Mouse (Mus musculus) layer of hippocampus, adult 8-10 months (tissue): ENCODE measurements around the gene Oas1h. TPM values are rescaled to one million over a fixed set of nuclear protein-coding genes. Genes with fewer than 3 reads are reported as not detected.
"Not testable (repeated sequence)": the region's sequence is repeated elsewhere in the genome, so short reads cannot be mapped to it uniquely, and the experiment has no call there.

Experiments used
- DNase-seq, 2 experiments: peaks; one replicate each; pipeline ENCODE4 v3.0.0; 2022; ENCODE audit warnings: low spot score in 2 of 2
- total RNA-seq, 4 experiments: library from RNA; stranded (reverse); gene quantifications; 2 replicates each; pipeline ENCODE4 v1.2.4; 2022

The Oas1h gene
- total RNA-seq, 4 experiments from 2014 or later: not detected

DNA sequence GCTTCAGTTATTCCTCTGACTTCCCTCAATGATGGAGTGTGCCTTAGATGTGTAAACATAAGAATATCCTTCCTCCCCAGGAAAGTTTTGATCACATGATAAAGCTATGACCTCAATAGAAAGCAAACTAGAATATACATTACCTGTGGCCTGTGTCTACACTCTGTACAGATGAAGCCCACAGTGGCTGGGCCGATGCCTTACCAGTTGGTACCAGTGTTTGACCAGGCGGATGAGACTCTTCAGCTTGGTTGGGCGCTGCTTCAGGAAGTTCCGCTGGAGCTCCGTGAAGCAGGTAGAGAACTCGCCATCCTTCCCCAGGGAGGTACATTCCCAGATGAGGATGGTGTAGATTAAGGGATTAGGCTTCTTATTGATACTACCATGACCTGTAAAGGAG is 20.5 kb downstream of the Oas1h start:
- DNase-seq: not testable (repeated sequence)

DNA sequence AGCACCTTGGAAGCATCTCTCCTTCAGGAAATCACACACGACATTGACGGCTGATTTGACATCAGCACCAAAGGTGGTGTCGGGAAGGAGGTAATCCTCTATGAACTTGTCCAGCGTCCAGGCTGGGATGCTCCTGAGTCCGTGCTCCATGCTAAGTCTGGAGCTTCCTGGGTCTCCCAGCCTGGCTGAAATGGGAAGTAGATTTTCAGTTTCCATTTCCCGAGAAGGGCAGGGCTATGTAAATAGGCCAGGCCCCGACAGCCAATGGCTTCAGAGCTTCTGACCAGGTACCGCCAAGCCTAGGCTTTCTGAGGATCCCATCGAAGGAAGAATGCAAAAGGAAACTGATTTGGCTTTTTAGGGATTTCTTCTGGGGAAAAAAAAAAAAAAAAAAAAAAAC is 26.2 kb downstream of the Oas1h start, which contains the start of gene Oas1g:
Gene Oas1g (minus strand): TSS at position 201 of the 400 bp plus-strand sequence.
- not testable (repeated sequence) for DNase-seq

DNA sequence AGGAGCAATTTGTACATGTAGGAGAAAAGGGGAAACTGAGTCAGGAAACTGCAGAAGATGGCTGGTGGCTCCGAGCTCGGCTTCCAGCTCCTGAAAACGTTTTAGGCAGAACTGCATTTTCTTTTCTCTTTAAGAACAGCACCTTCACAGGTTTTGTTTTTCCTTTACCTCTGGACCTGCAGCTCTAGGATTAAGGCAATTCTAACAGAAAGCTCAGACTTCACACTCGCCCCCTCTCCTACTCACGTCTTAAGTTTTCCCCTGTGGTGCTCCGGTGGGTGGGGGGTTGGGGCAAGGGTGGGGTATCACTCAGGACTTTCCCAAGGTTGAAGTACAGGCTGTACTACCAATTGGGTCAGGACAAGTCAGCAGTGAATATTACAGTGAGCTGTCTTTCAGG is 26.6 kb downstream of the Oas1h start:
- no peak for DNase-seq

DNA sequence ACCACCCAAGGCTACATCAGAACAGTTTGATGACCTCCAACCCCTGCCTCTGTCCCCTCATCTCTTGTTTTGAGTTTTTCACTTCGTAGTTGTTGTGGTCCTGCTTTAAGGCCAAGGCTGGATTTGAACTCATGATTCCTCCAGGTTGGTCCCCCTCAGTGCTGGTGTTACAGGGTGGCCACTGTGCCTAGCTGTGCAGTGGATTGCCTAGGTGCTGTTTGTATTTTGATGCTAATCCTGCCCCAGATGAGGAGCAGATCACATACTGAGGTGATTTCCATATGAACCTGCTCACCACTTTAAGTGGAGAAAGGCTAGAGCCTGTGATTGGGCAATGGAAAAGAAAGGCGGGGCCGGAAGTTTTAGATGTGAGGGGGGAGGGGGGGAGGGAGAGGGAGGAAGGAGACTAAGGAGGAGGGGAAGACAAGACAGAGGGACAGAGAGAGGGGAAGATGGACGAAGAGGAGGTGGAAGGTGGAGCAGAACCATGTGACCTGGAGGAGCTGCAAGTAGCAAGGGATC is 27.1 kb downstream of the Oas1h start:
- DNase-seq: not testable (repeated sequence)

DNA sequence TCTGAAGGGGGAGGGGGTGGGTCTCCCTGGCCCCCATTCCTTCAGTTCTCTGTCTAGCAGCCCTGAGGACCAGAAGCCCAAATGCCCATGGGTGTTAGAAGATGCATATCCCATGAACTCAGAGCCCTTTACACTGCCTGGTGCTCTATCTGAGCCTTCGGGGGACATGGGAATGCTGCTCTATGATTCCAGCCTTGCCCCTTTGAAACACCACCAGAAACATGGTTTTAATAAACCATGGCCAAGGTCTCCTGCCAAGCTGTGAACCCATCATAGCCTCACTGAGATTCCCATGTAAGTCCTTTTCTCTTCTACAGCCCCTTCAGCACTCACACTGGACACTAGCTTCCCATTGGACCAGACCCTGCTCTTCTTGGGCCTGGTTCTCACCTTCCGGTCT is 28.8 kb downstream of the Oas1h start:
- DNase-seq: no peak

DNA sequence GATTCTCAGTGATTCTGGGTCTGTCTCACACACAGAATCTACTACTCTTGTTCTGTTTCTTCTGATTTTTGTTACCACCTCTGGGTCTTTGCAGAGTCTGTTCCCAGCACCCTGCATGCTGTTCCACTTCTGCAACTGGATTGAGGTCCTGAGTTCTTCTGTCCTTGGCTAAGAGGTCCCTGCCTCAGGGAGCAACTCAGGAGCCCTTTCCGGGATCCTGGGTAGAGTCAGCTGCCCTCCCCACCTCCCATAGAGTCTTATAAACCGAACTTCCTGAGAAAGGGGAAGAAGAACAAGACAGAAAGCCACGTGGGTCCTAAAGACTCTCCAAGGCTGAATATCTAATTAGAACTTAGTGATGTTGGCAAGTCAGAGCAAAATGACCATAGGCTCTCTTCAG is 29.8 kb downstream of the Oas1h start:
- no peak for DNase-seq

DNA sequence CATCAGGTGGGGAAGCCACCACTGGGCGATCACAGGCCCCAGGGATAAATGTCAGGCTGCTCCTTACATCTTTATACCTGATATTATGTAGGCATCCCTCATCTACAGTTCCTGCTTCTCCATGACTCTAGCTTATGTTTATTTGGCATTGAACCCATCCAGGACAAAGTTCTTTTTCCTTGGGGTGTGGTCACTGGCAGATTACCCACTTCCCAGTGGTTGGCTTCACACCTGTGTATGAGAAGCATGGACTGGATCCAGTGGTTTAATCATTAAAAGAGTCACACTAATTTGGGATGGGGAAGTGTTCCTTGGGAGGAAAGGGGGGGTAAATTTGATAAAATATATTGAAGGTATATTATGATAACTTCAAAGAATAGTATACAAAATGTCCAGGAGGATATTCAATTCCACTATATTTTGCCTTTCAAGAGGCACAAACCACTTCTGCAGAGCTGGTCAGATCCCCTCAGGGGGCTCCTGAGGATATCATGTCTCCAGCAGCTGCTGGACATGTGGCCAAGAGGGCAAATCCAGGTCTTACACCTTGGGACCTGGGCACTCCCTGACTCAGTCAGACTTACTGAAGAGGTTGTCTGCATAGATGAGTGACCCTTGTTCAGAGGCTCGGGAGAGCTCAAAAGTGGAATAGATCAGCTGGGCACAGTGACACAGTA is 30.5 kb downstream of the Oas1h start:
- DNase-seq: not testable (repeated sequence)

DNA sequence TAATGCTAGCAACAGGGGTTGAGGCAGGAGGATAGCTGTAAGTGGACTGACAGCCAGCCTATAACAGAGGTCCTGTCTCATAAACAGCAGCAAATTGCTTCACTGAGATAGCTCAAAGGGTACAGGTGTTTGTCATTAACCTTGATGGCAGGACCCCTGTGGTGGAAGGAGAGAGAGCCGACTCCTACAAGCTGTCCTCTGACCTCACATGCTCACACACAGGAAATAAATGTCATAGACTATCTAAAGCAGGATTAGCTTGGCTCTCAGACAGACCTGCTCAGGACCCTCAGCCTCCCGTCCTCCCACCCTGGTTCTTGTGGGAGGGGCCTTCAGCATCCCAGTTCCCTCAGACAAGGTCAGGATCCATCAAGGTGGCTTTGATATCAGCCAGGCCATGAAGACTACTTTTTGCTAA is 31.0 kb downstream of the Oas1h start:
- DNase-seq: no peak

DNA sequence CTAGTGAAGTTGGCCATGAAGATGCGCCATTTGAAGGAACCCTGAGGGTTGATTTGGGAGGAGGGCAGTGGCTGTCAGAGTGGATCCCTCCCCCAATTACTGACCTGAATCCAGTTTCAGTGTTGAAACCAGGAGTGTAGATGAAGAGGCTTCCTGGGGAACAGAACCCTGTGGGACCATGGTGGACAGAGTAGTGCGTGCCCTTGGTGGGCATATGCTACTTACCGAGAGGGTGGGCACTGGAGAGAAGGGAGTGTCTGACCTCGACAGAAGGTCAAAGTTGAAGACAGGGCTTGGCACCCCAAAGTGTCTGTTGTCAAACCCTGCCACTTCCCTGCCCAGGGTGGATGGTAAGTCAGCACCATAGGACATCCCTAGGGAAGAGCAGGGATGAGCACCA is 32.6 kb downstream of the Oas1h start:
- not testable (repeated sequence) for DNase-seq

DNA sequence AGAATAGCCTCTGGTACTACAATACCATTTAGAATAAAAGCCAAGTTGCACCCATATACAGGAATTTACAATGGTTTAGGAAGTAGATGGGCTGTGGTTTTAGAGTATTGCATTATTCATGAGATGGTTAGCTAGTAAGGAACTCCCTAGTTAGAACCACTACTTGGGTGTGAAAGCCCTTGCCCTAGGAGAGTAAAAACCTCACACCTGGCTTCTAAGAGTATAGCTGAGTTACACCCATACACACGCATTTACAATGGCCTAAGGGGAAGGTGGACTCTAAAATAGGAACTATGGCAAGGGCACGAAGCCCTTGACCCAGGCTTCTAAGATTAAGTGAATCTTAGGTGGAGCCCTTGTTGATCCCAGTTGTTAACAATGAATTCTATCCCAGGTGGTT is 33.5 kb downstream of the Oas1h start:
- not testable (repeated sequence) for DNase-seq

DNA sequence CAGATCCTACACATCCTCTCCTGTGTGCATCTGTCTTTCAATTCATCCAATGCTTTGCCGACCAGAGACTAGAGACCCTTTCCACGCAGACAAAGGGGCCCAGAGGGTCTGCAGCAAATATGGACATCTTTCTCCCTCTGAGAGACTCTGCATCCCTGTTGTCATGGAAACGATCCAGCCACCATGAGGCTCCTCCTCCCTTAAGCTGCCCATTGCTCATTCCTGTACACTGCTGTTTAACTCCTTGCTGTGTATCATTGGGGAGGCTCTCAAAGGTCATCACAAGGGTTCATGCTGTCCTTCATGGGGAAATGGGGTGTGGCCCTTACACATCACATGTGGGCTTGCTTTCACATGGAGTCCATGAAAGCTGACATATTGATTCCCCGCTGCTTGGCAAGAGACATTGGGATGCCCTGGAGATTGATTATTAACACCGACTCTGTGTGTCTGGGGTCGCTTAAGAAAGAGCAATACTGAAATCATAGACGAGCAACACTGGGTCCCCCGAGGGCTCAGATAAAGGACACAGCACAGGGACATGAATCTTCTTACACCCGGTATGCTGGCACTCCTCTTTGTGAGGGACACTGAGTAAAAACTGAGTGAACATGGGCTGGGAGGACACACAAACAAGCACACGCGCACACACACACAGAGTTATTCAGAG is 34.1 kb downstream of the Oas1h start:
- DNase-seq: no peak

DNA sequence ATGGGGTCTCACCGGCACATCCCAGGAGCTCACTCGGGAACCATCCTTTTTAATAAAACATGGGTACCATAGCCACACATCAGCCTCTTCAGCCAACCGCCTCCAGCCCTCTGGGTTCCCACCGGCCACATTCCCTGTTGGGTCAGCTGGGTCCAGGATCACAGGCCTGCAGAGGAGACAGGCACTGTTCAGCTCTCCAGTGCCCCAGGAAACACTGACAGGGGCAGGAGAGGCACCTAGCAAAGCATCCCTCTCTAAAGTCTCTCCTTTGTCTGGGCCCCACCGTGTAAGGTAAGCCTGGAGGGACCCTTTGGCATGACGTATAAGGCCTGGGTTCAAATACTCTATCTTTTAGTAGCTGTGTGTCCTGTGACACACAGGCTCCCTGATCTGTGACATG is 37.1 kb downstream of the Oas1h start:
- DNase-seq: no peak

DNA sequence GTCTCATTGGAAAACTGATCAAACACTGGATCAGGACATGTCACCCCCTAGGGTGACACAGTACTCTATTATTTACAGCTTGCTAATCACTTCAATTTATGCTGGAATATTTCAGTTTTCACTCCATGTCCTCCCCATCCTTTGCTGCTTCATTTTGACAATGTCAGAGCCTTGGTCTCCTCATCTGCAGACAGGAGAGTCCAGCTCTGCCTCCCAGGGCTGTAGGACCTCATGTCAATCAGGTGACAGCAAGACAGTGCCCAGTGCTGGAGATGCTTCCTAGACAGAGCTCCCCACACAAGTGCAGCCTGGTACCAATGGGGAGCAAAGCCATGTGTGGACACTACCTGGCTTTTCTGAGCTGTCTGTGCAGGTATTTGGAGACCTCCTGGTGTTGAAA is 37.5 kb downstream of the Oas1h start:
- no peak for DNase-seq

DNA sequence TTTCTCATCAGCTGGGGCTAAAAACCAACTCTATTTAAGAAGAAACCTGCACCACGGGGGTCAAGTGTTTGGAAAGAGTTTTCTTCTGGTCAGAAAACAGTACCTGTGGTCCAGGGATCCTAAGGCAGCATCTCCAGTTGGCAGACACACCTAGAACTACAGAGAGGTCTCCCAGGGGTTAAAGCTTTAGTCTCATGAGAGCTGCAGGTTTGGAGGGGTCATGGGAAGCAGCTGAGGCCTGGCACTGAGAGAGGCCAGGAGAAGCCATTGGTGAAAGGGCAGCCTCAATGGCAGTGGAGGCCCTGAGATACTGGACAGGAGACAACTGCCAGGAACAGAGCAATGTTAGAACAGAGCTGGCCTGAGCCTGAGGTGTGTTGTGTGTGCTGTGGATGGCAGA is 39.4 kb downstream of the Oas1h start:
- DNase-seq: no peak

DNA sequence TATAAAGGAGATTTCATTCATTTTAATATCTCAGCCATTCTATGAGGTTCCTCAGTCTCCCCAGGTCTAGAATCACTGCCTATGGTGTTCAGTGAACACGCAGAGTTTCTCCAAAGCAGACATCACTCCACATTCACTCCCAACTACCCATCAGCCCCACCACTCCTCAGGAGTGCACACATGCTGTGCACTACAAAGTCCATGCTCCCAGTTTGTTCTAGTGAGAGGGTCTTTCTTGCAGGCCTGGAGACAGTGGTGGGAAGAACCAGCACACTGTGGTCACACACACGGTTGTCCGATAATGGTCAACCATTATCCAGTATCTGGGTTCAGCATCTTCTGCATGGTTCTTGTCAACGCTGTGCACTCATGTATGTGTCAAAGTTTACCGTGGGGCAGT is 40.8 kb downstream of the Oas1h start:
- no peak for DNase-seq

DNA sequence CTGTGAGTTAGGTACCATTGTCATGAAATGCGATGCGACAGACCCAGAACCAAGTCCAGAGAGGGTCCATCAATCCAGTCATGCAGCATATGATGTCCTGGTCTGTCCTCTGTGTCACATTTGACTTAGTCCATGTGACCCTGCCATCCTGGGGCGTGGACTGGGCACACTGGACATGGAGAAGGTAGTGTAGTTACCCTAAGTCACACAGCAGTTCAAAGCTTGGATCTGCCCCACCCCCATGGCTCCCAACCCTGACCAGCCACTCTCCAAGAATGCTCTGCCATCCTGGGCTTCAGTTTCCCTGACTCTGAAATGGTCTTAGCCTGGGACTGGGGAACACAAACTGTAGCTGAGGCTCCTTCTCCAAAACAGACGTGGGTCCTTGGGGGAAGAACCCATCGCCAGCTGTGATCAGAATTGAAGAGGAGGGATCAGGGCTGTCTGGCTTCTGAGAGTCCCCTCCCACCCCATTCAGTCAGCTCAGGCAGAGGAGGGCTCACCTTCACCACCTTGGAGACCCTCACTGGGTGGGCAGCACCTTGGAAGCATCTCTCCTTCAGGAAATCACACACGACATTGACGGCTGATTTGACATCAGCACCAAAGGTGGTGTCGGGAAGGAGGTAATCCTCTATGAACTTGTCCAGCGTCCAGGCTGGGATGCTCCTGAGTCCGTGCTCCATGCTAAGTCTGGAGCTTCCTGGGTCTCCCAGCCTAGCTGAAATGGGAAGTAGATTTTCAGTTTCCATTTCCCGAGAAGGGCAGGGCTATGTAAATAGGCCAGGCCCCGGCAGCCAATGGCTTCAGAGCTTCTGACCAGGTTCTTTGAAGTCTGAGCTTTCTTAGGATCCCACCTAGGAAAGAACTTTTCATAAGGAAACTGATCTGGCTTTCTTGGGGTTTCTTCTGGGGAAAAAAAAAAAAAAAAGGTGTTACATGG is 45.8 kb downstream of the Oas1h start, which contains the start of gene Oas1a:
Gene Oas1a (minus strand): TSS at position 731 of the 943 bp plus-strand sequence.
- not testable (repeated sequence) for DNase-seq

DNA sequence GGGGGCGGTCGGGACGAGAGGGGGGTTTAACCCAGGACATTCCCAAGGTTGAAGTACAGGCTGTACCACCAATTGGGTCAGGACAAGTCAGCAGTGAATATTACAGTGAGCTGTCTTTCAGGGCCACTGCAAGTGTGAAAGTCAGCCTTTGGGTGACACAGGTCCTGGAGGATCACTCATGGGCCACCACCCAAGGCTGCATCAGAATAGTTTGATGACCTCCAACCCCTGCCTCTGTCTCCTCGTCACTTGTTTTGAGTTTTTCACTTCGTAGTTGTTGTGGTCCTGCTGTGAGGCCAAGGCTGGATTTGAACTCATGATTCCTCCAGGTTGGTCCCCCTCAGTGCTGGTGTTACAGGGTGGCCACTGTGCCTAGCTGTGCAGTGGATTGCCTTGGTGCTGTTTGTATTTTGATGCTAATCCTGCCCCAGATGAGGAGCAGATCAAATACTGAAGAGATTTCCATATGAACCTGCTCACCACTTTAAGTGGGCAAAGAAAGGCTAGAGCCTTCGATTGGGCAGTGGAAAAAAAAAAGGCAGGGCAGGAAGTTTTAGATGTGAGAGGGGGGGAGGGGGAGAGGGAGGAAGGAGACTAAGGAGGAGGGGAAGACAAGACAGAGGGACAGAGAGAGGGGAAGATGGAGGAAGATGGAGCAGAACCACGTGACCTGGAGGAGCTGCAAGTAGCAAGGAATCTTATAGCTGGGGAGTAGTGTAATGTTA is 47.1 kb downstream of the Oas1h start:
- no peak for DNase-seq

DNA sequence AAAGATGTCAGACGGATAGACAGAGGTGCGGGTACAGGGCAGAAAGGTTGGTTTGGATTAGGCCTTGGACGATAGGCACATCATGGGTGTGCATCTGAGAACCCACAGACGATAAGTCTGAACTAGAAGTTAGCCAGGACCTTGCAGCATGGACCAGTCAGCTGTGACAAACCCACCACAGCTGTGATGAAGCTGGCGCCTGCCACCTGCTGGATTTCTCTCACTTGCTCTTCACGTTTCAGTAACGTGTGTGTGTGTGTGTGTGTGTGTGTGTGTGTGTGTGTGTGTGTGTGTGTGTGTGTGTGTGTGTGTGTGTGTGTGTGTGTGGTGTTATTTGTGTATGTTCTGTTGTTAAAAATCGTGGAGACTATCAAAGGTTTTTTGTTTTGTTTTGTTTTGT is 53.0 kb downstream of the Oas1h start, which contains the start of gene Oas1d:
Gene Oas1d (plus strand): TSS at position 333 of the 400 bp plus-strand sequence.
- DNase-seq: not testable (repeated sequence)

DNA sequence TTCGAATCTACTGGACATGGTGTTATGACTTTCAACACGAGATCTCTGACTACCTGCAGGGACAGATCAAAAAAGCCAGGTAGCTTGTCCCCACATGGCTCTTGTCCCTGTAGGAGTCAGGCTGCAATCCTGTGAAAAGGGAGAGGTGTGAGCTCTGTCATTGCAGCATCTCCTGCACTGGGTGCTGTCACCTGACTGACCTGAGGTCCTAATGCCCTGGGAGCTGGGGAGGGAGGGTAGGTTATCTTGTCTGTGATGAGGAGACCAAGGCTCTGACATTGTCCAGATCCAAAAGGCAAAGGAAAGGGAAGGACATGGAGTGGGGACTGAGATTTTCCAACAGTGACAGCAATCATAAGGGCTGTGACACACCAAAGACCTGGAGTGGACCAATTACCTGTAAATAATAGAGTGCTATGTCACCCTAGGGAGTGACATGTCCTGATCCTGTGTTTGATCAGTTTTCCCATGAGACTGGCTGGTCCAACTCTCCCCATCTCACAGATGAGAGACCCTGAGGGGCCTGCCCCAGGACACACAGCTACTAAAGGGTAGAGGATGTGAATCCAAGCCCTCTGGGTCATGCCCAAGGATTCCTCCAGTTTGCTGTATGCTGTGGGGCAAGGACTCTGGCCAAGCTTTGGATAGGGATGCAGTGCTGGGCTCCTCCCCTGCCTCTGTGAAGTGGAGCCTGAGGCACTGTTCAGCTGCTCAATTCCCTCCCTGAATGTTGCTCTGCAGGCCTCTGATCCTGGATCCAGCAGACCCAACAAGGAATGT is 58.1 kb downstream of the Oas1h start:
- DNase-seq: not testable (repeated sequence)

DNA sequence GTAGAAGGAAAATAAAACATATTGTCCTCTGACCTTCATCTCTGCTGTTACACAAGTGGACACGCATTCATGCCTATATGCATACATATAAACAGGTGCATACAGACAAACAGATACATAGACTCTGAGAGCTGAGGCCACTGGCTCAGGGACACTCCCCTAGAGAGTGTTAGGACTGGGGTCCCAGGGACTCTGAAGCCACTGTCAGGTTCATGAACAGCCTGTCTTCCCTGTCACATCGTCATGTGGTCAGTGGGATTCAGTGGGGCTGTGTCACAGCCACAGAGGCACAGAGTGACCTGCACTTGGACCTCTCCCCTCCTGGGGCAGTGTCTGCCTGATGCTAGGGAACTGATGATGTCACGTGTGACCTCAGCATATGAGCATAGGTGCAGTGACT is 59.1 kb downstream of the Oas1h start:
- DNase-seq: no peak
